Mouse (Mus musculus) C2C12 (cell line): ENCODE results near the gene Eipr1.

ENCODE experiments used
- CEBPB ChIP-seq: IDR thresholded peaks from one replicate; pipeline ENCODE4 v1.6.1; 2011; ENCODE audit warnings: low read depth, mild to moderate bottlenecking, control low read depth, moderate library complexity
- CTCF ChIP-seq: IDR thresholded peaks from one replicate; pipeline ENCODE4 v1.5.1; 2011; ENCODE audit not compliant: control insufficient read depth, insufficient read depth, insufficient read length
- FOSL1 ChIP-seq: IDR thresholded peaks from one replicate; pipeline ENCODE4 v1.8.0; 2011; ENCODE audit warnings: mild to moderate bottlenecking, low read length; ENCODE audit not compliant: poor library complexity, insufficient read depth, severe bottlenecking
- MAX ChIP-seq: IDR thresholded peaks from one replicate; pipeline ENCODE4 v1.6.1; 2011; ENCODE audit warnings: mild to moderate bottlenecking, control low read depth
- MYOD1 ChIP-seq: IDR thresholded peaks from one replicate; pipeline ENCODE4 v1.6.1; 2011; ENCODE audit warnings: low read depth; ENCODE audit not compliant: control insufficient read depth, insufficient read length
- USF1 ChIP-seq: IDR thresholded peaks from one replicate; pipeline ENCODE4 v1.6.1; 2011; ENCODE audit warnings: low read depth, mild to moderate bottlenecking, control low read depth, moderate library complexity

GRCm38 (mm10) chr12:28909851-28910250 is 158.2 kb downstream of the Eipr1 start:
- TF ChIP-seq FOSL1 (no peak), CTCF (no peak), USF1 (no peak), MAX (no peak), MYOD1 (no peak), CEBPB (no peak)
